Mouse (Mus musculus): ENCODE results near the gene Pcdh7. TPM values are rescaled to one million over a fixed set of nuclear protein-coding genes. Genes with fewer than 3 reads are reported as not detected.

Pcdh7 gene
- polyA plus RNA-seq (2015; fragmentation: Nextera tagmentation; extraction: Ambion mirVana) = 4.7 and 4.9 TPM in 2 replicates

GRCm38 (mm10) chr5:57717906-57718875 is at the start of gene Pcdh7:
TSS of gene Pcdh7 (plus strand) at chr5:57717967.

